7 mouse cellular contexts compared by ENCODE assay signal in genomic region chr2:154791661-154792642, GRCm38 (mm10). TPM values are rescaled to one million over a fixed set of nuclear protein-coding genes. Genes with fewer than 3 reads are reported as not detected.
DNase-seq lines count a peak whose midpoint lies in the region; ATAC-seq and TF ChIP-seq lines count a peak whose summit lies in the region.

No protein-coding gene starts in this region.

- no peaks in the 10 kb centered on the region for H3K36me3 ChIP-seq in intestine, embryonic 15.5 days
- H3K36me3 ChIP-seq in limb, embryonic 10.5 days: peaks cover 21% of the 10 kb centered on the region
- no peaks in the 10 kb centered on the region for H3K36me3 ChIP-seq in midbrain, embryonic 11.5 days (ENCODE audit: control insufficient read depth, insufficient read depth, low read length)
- H3K36me3 ChIP-seq in small intestine, adult 2 months (ENCODE audit: control insufficient read depth, insufficient read depth, low read length): no peaks in the 10 kb centered on the region

- H3K4me1 ChIP-seq in intestine, embryonic 15.5 days (replicated peaks): peaks cover 16% of the 10 kb centered on the region; the same call in 1 of the 2 replicates
- peaks cover 35% of the 10 kb centered on the region for H3K4me1 ChIP-seq in limb, embryonic 10.5 days
- peaks cover 33% of the 10 kb centered on the region for H3K4me1 ChIP-seq in midbrain, embryonic 11.5 days (ENCODE audit: control insufficient read depth, insufficient read depth, low read length)
- H3K4me1 ChIP-seq in small intestine, adult 2 months (ENCODE audit: control insufficient read depth, insufficient read depth, insufficient read length, low read length): peaks cover 12% of the 10 kb centered on the region

- H3K27ac ChIP-seq in intestine, embryonic 15.5 days: peak overlapping the region; percentile 99
- H3K27ac ChIP-seq in limb, embryonic 10.5 days: peak overlapping the region; percentile 99
- peak overlapping the region; percentile 97 for H3K27ac ChIP-seq in midbrain, embryonic 11.5 days (ENCODE audit: low read depth, low read length)
- peak overlapping the region; percentile 94 for H3K27ac ChIP-seq in small intestine, adult 2 months (ENCODE audit: insufficient read depth, low read depth, low read length)

- DNase-seq in adrenal gland, adult (ENCODE audit: inconsistent age in 2 of 2, low spot score in 1 of 2): peak; percentile 89 to 94
- peak; percentile 79 for DNase-seq in embryo, embryonic 10.5 days (ENCODE audit: low spot score)
- DNase-seq in gastrocnemius, postnatal 25 days: peak; percentile 84
- DNase-seq in limb, embryonic 10.5 days (ENCODE audit: low spot score): peak; percentile 75
- DNase-seq in midbrain, embryonic 11.5 days (ENCODE audit: low spot score, missing footprints): peak; percentile 96

- TF ChIP-seq CTCF in small intestine, adult 2 months (IDR thresholded peaks at IDR 0.05; ENCODE audit: extremely low read depth, insufficient read length, insufficient replicate concordance, low read depth, low read length): no peak

- H3K27me3 ChIP-seq in intestine, embryonic 15.5 days (replicated peaks): no peaks in the 10 kb centered on the region
- no peaks in the 10 kb centered on the region for H3K27me3 ChIP-seq in limb, embryonic 10.5 days (ENCODE audit: low read depth, poor library complexity, severe bottlenecking)
- H3K27me3 ChIP-seq in midbrain, embryonic 11.5 days (ENCODE audit: control insufficient read depth, insufficient read depth, low read length): no peaks in the 10 kb centered on the region
- H3K27me3 ChIP-seq in small intestine, adult 2 months (ENCODE audit: control insufficient read depth, insufficient read depth, low read length): no peaks in the 10 kb centered on the region

- H3K9me3 ChIP-seq in intestine, embryonic 15.5 days: no peaks in the 10 kb centered on the region
- no peaks in the 10 kb centered on the region for H3K9me3 ChIP-seq in limb, embryonic 10.5 days (replicated peaks)
- H3K9me3 ChIP-seq in midbrain, embryonic 11.5 days (ENCODE audit: control insufficient read depth, low read length): no peaks in the 10 kb centered on the region

- peak; percentile 61 for ATAC-seq in intestine, embryonic 15.5 days
- peak; percentile 26; the same call in 1 of the 2 replicates for ATAC-seq in midbrain, embryonic 11.5 days (ENCODE audit: low FRiP score)

- H3K4me3 ChIP-seq in intestine, embryonic 15.5 days (replicated peaks): peak overlapping the region; percentile 89
- peak overlapping the region; percentile 92 for H3K4me3 ChIP-seq in limb, embryonic 10.5 days
- H3K4me3 ChIP-seq in midbrain, embryonic 11.5 days (ENCODE audit: low read depth, low read length): peak overlapping the region; percentile 83
- H3K4me3 ChIP-seq in small intestine, adult 2 months (ENCODE audit: low read depth, low read length): peak overlapping the region; percentile 100

- peak overlapping the region; percentile 64 for H3K4me2 ChIP-seq in intestine, embryonic 15.5 days (replicated peaks)
- peak overlapping the region; percentile 94 for H3K4me2 ChIP-seq in midbrain, embryonic 11.5 days

- peak overlapping the region; percentile 96 for H3K9ac ChIP-seq in intestine, embryonic 15.5 days
- H3K9ac ChIP-seq in midbrain, embryonic 11.5 days (ENCODE audit: low read length): peak overlapping the region; percentile 98

- TF ChIP-seq POLR2A in small intestine, adult 2 months (IDR thresholded peaks at IDR 0.05; ENCODE audit: low read depth, low read length): no peak

- under 1% methylated on average over 66 of the region's 67 CpGs for WGBS in intestine, embryonic 15.5 days
- WGBS in limb, embryonic 10.5 days: under 1% methylated on average over 65 of the region's 67 CpGs
- WGBS in midbrain, embryonic 11.5 days: under 1% methylated on average over 61 of the region's 67 CpGs
- 1% methylated on average over 66 of the region's 67 CpGs for WGBS in small intestine, adult 2 months

RNA-seq across cellular contexts. Expression of gene a, which starts 0.8 kb away (rescaled TPM):
- total RNA-seq in gastrocnemius, postnatal 25 days (2021): not detected
- polyA plus RNA-seq in intestine, embryonic 15.5 days (2015; fragmentation: Nextera tagmentation; extraction: Ambion mirVana): 0.63 and 0.73 TPM in 2 replicates
- polyA plus RNA-seq in limb, embryonic 10.5 days (2016; fragmentation: Nextera tagmentation; extraction: Ambion mirVana): 32.5 and 45.1 TPM in 2 replicates
- polyA plus RNA-seq in midbrain, embryonic 11.5 days (2014; fragmentation: Nextera tagmentation; extraction: Ambion mirVana): 0.36 and 0.40 TPM in 2 replicates
- 1.2 TPM in 1 of 2 replicates, not detected in the other for polyA plus RNA-seq in small intestine, adult 2 months (2012; rRNA removed)

RNA-seq across cellular contexts. Expression of gene Raly, which starts 1.1 kb away (rescaled TPM):
- total RNA-seq in gastrocnemius, postnatal 25 days (2021): 10 to 100 TPM; 64.6 to 69.4 TPM
- 31.6 and 34.6 TPM in 2 replicates for polyA plus RNA-seq in intestine, embryonic 15.5 days (2015; fragmentation: Nextera tagmentation; extraction: Ambion mirVana)
- 55.0 and 61.9 TPM in 2 replicates for polyA plus RNA-seq in limb, embryonic 10.5 days (2016; fragmentation: Nextera tagmentation; extraction: Ambion mirVana)
- 56.9 and 66.8 TPM in 2 replicates for polyA plus RNA-seq in midbrain, embryonic 11.5 days (2014; fragmentation: Nextera tagmentation; extraction: Ambion mirVana)
- 84.3 and 178 TPM in 2 replicates for polyA plus RNA-seq in small intestine, adult 2 months (2012; rRNA removed)

RNA-seq across cellular contexts. Expression of gene Gm14214, which starts 22.1 kb away (rescaled TPM):
- total RNA-seq in gastrocnemius, postnatal 25 days (2021): not detected
- not detected in 2 replicates for polyA plus RNA-seq in intestine, embryonic 15.5 days (2015; fragmentation: Nextera tagmentation; extraction: Ambion mirVana)
- polyA plus RNA-seq in limb, embryonic 10.5 days (2016; fragmentation: Nextera tagmentation; extraction: Ambion mirVana): not detected in 2 replicates
- not detected in 2 replicates for polyA plus RNA-seq in midbrain, embryonic 11.5 days (2014; fragmentation: Nextera tagmentation; extraction: Ambion mirVana)
- not detected in 2 replicates for polyA plus RNA-seq in small intestine, adult 2 months (2012; rRNA removed)

Comparison
In these comparisons a context has a peak if more than half of its experiments do, and no peak if none do; other contexts are left out.
1. Peak in every context shown above with its lines: DNase-seq, ATAC-seq, H3K4me3 ChIP-seq and H3K27ac ChIP-seq.
2. RNA of gene a, which starts 0.8 kb away (polyA plus RNA-seq): 32.5 to 45.1 TPM in limb, embryonic 10.5 days; 1.2 TPM in small intestine, adult 2 months, 0.63 to 0.73 TPM in intestine, embryonic 15.5 days and 0.36 to 0.40 TPM in midbrain, embryonic 11.5 days; every median in the first group is over 10 times any median in the second.